Mouse (Mus musculus) heart, adult 2 months (tissue): ENCODE results near the gene Stc2. TPM values are rescaled to one million over a fixed set of nuclear protein-coding genes. Genes with fewer than 3 reads are reported as not detected.

ENCODE experiments used
- DNase-seq, 2 experiments: peaks; one replicate each; pipeline ENCODE4 v3.0.0; 2021
- H3K27ac ChIP-seq: fragments of 200-600 bp; 2 replicates; pipeline ENCODE4 v1.8.1; 2022
- H3K27me3 ChIP-seq: fragments of 200-500 bp; 2 replicates; pipeline ENCODE4 v1.6.1; 2012; ENCODE audit warnings: mild to moderate bottlenecking, low read length, inconsistent platforms, mixed read lengths; ENCODE audit not compliant: control insufficient read depth, insufficient read depth
- H3K36me3 ChIP-seq: fragments of 200-500 bp; 2 replicates; pipeline ENCODE4 v1.6.1; 2012; ENCODE audit warnings: low read length, inconsistent platforms; ENCODE audit not compliant: control insufficient read depth, insufficient read depth
- H3K4me1 ChIP-seq: fragments of 200-500 bp; 2 replicates; pipeline ENCODE4 v1.6.1; 2011; ENCODE audit warnings: low read length; ENCODE audit not compliant: control insufficient read depth, insufficient read depth
- H3K4me3 ChIP-seq: fragments of 200-600 bp; 2 replicates; pipeline ENCODE4 v1.8.1; 2022
- H3K79me2 ChIP-seq: fragments of 200-500 bp; replicated peaks from 2 replicates; pipeline ENCODE4 v1.6.1; 2012; ENCODE audit warnings: mild to moderate bottlenecking, inconsistent platforms, low read length, moderate library complexity, mixed read lengths; ENCODE audit not compliant: control insufficient read depth, insufficient read depth
- H3K9ac ChIP-seq: fragments of 200-500 bp; 2 replicates; pipeline ENCODE4 v1.6.1; 2012; ENCODE audit warnings: low read depth, mild to moderate bottlenecking, control low read depth, inconsistent platforms, low read length, mixed read lengths
- CTCF ChIP-seq: fragments of 200-600 bp; IDR thresholded peaks from 2 replicates; pipeline ENCODE4 v1.8.1; 2022; ENCODE audit warnings: antibody characterized with exemption, mild to moderate bottlenecking, moderate library complexity
- EP300 ChIP-seq: fragments of 200-500 bp; IDR thresholded peaks from 2 replicates; pipeline ENCODE4 v1.6.1; 2011; ENCODE audit warnings: low read depth, low read length, control low read depth; ENCODE audit not compliant: insufficient read depth
- POLR2A ChIP-seq: fragments of 200-500 bp; IDR thresholded peaks from 2 replicates; pipeline ENCODE4 v1.6.1; 2011; ENCODE audit warnings: mild to moderate bottlenecking, low read depth, low read length, control low read depth; ENCODE audit not compliant: insufficient read depth
- WGBS: fragments of 180-500 bp; shearing (Covaris S2); methylation state at CpG from one replicate; pipeline ENCODE4 v1.1.7; 2018; 5-methylcytosine and 5-hydroxymethylcytosine counted together
- intact Hi-C: fragments of 180-260 bp; cut with DNase I; formaldehyde crosslinking; loops from one replicate; pipeline ENCODE4 v1.15.1; 2025
- long read RNA-seq: library from polyadenylated mRNA; stranded (forward); transcript quantifications from one replicate; pipeline ENCODE4 v2.0.0, GENCODE M21; 2021
- polyA plus RNA-seq: library from polyadenylated mRNA; depleted of rRNA; stranded (reverse); fragments of >200 nt; gene quantifications from 2 replicates; pipeline ENCODE4 v1.2.3, GENCODE M21; 2012; rRNA removed
- total RNA-seq, 2 experiments: library from RNA; stranded (reverse); gene quantifications; 2 replicates each; pipeline ENCODE4 v1.2.3; 2021

Gene Stc2
- total RNA-seq (10 to 100 TPM; 14.1 to 20.7 TPM), polyA plus RNA-seq (8.3 and 12.7 TPM in 2 replicates)
- long read RNA-seq, partial matches to known transcripts, result 0 of 4 reads
- long read RNA-seq, other reads (novel, unspliced or antisense), result 1 of 4 reads

GRCm38 (mm10) chr11:31369648-31370286, at the start of gene Stc2:
Gene Stc2, minus strand, starts transcription at chr11:31370074.
- no peaks in the 10 kb centered on the region for H3K4me1 ChIP-seq
- peak; percentile 83 to 86 for DNase-seq
- H3K79me2 ChIP-seq, result no peaks in the 10 kb centered on the region
- no peaks in the 10 kb centered on the region for H3K27me3 ChIP-seq
- 1% methylated on average over 51 of the region's 51 CpGs for WGBS
- H3K27ac ChIP-seq, result peak within 1 kb of the TSS; percentile 85
- H3K36me3 ChIP-seq, result no peaks in the 10 kb centered on the region
- H3K4me3 ChIP-seq, result peak within 1 kb of the TSS; percentile 53
- intact Hi-C loops, result loop anchor here (2.0 to 10.0 kb wide), 2 partner anchors 247 to 385 kb away; partner anchors contain the start of gene Chac2
- peak within 1 kb of the TSS; percentile 74 for H3K9ac ChIP-seq
- peak; percentile 69; the same call in 1 of the 2 replicates for TF ChIP-seq POLR2A
- no peak for TF ChIP-seq EP300
- no peak for TF ChIP-seq CTCF

GRCm38 (mm10) chr11:31417071-31417470, 47.2 kb upstream of the Stc2 start:
- Histone ChIP-seq H3K79me2 (no peaks in the 10 kb centered on the region), H3K4me1 (no peaks in the 10 kb centered on the region), H3K27ac (no peak overlapping the region), H3K36me3 (no peaks in the 10 kb centered on the region), H3K27me3 (no peaks in the 10 kb centered on the region), H3K4me3 (no peak overlapping the region), H3K9ac (no peak overlapping the region)
- DNase-seq, result no peak
- WGBS, result 63% methylated on average over 5 of the region's 5 CpGs
- TF ChIP-seq EP300, result no peak
- no peak for TF ChIP-seq CTCF
- no peak for TF ChIP-seq POLR2A
- intact Hi-C loops, result no loop called here

GRCm38 (mm10) chr11:31412376-31412775, 42.5 kb upstream of the Stc2 start:
- DNase-seq, result no peak
- Histone ChIP-seq H3K4me3 (no peak overlapping the region), H3K9ac (no peak overlapping the region), H3K27ac (no peak overlapping the region), H3K79me2 (no peaks in the 10 kb centered on the region), H3K36me3 (no peaks in the 10 kb centered on the region), H3K27me3 (no peaks in the 10 kb centered on the region), H3K4me1 (no peaks in the 10 kb centered on the region)
- 75% methylated on average over 3 of the region's 3 CpGs for WGBS
- no peak for TF ChIP-seq POLR2A
- TF ChIP-seq EP300, result no peak
- no peak for TF ChIP-seq CTCF
- intact Hi-C loops, result no loop called here

DNA sequence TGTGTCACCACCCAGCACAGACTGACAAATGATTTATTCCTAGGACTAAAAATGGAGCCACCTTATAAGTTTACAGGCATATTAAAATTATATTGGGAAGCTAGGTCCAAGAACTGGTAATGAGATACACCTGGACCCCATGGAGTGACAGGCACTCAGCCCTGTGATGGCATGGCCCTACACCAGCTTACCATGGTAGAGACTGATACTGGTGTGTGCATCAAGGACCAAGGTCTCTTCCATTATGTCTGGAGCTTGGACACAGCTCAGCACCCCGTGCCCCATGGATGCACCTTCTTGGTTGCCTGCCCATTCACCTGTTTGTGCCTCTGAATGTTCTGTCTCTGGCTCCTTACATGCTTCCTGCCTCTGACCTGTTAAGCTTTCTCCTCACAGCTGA, 36.9 kb upstream of the Stc2 start:
- Histone ChIP-seq H3K36me3 (no peaks in the 10 kb centered on the region), H3K27ac (no peak overlapping the region), H3K9ac (no peak overlapping the region), H3K4me1 (no peaks in the 10 kb centered on the region), H3K79me2 (no peaks in the 10 kb centered on the region), H3K4me3 (no peak overlapping the region), H3K27me3 (no peaks in the 10 kb centered on the region)
- WGBS, result 67% methylated on average over 1 of the region's 1 CpGs
- DNase-seq, result no peak
- intact Hi-C loops, result no loop called here
- no peak for TF ChIP-seq POLR2A
- no peak for TF ChIP-seq EP300
- TF ChIP-seq CTCF, result no peak

- Histone ChIP-seq H3K9ac (no peak overlapping the region), H3K79me2 (no peaks in the 10 kb centered on the region), H3K27ac (no peak overlapping the region), H3K36me3 (no peaks in the 10 kb centered on the region), H3K4me3 (no peak overlapping the region), H3K4me1 (no peaks in the 10 kb centered on the region), H3K27me3 (no peaks in the 10 kb centered on the region)
- DNase-seq, result no peak
- intact Hi-C loops, result no loop called here
- 89% methylated on average over 1 of the region's 1 CpGs for WGBS
- TF ChIP-seq EP300 (no peak), POLR2A (no peak), CTCF (no peak)
These were observed 33.2 kb upstream of the Stc2 start for GRCm38 (mm10) chr11:31403080-31403479.

DNA sequence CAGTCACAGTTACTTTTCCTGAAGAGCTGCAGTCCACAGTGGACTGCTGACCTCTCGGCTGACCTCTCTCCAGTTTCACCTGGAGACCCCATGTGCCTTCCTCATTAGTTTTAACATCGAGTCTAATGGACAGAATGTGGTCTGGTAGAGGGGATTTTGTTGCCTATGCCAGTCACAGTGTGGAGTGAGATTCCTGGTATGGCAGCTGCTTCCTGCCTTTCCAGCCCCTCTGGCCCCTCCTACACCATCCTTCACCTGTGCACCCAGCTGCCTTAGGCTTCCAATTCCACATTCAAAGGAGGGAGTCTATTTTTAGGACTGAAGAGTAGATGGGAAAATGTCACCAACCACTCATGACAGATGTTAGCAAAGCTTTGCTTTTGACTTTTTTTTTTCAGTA, 28.7 kb upstream of the Stc2 start:
- H3K27ac ChIP-seq, result no peak overlapping the region
- H3K9ac ChIP-seq, result no peak overlapping the region
- no peaks in the 10 kb centered on the region for H3K27me3 ChIP-seq
- 72% methylated on average over 2 of the region's 2 CpGs for WGBS
- intact Hi-C loops, result no loop called here
- H3K79me2 ChIP-seq, result no peaks in the 10 kb centered on the region
- no peak for DNase-seq
- no peaks in the 10 kb centered on the region for H3K4me1 ChIP-seq
- no peak overlapping the region for H3K4me3 ChIP-seq
- TF ChIP-seq POLR2A (no peak), CTCF (no peak), EP300 (no peak)
- no peaks in the 10 kb centered on the region for H3K36me3 ChIP-seq
